Mouse (Mus musculus): ENCODE measurements around the gene Lrrk1.

DNA sequence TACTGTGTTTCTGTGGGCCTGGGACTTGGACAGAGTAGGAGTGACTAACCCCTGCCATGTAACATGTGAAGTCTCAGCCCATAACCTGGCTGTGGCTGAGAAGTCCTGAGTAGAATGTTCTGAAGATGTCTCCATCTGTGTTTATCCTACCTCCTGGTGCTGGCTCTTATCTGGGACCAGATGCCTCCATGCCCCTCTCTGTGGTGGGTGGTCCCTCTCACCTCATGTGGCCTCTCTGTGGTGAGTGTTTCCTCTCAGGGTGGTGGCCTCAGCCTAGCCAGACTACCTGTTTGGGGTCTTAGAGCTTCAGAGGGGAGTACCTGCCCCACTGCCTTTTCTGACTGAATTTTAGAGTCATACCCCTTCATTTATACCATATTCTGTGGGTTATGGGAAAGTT is 139.9 kb downstream of the Lrrk1 start:
- TF ChIP-seq CTCF (IDR thresholded peaks at IDR 0.05; ENCODE audit: insufficient read depth, low read length) = no peak
- TF ChIP-seq POLR2A (IDR thresholded peaks at IDR 0.05; ENCODE audit: borderline replicate concordance, extremely low read depth, low read depth, low read length) = no peak
